Mouse (Mus musculus) lung, adult 2 months (tissue): ENCODE measurements around the gene Ceacam3.

Experiments used
- CTCF ChIP-seq: fragments of 200-500 bp; IDR thresholded peaks from 2 replicates; pipeline ENCODE4 v1.5.1; 2011; ENCODE audit warnings: mild to moderate bottlenecking, low read length, control low read depth; ENCODE audit not compliant: insufficient read depth
- POLR2A ChIP-seq: fragments of 200-500 bp; IDR thresholded peaks from 2 replicates; pipeline ENCODE4 v1.6.1; 2011; ENCODE audit warnings: low read depth, mild to moderate bottlenecking, control low read depth, low read length, borderline replicate concordance; ENCODE audit errors: extremely low read depth

DNA sequence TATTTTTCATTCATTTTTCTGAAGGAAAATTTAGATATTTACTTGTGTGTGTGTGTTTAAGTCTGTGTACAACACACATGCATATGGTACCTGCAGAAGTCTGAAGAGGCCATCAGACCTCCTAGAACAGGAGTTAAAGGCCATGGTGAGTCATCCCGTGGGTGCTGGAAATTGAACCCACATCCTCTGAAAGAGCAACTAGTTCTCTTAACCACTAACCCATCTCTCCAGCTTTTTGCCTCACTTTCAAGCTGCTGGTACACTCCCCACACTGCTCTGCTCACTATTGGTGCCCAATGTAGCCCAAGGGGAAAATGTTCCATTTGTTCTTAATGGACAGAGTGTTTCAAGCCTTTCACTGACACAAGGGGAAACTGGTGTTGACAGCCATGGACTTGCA lies 14.8 kb upstream of the Ceacam3 start:
- TF ChIP-seq POLR2A = no peak
- no peak for TF ChIP-seq CTCF
